Comparison of ENCODE assay signal across 8 mouse cellular contexts in the genomic region with DNA sequence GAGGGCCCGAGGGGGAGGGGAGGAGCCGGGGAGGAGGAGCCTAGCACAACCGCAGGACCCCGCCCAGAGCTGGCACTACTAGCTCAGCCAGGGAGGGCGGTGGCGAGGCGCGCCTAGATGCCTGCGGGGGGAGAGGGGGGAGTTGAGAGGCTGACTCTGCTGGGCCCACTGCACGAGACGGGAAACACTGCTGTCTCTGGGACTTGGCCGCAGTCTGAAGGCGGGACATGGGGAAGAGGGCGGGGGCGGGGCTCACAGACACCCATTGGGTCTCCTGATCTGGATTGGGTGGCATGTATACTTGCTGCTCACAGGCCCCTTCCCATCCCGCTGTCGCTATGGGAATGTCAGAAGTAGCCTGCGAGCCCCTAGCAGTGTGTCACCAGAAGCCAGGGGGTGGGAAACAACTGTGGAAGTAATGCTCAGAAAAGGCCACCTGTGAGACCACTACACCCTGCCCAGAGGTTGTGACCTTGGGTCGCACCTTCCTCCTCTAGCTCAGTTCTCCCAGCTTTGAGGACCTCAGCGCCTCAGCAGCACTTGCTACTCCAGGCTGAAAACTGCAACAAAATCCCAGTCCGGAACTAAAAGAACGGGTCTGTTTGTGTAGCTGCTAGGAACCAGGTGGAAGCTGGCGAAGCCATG. TPM values are rescaled to one million over a fixed set of nuclear protein-coding genes. Genes with fewer than 3 reads are reported as not detected.
DNase-seq lines count a peak whose midpoint lies in the region; ATAC-seq lines count a peak whose summit lies in the region.

A gene (minus strand): TSS at position 216 of the 645 bp plus-strand sequence.

- H3K9me3 ChIP-seq in megakaryocyte, embryonic 14.5 days = no peaks in the 10 kb centered on the region

- peak; percentile 91 for DNase-seq in ZHBTc4 (ENCODE audit: low read depth, low spot score)
- DNase-seq in gastrocnemius, adult 8-10 months (ENCODE audit: low spot score in 2 of 2) = peak; percentile 75 to 81
- DNase-seq in hindlimb bud, embryonic 11.5 days (ENCODE audit: extremely low spot score, low read depth, low spot score) = peak; percentile 10
- peak; percentile 25 to 79 for DNase-seq in left cerebral cortex, adult 8-10 months (ENCODE audit: low spot score in 2 of 2)
- DNase-seq in right cerebral cortex, postnatal 10 days (ENCODE audit: low spot score in 2 of 2) = peak; percentile 90 to 92
- DNase-seq in urinary bladder, postnatal 25 days (ENCODE audit: low spot score) = peak; percentile 73

- H3K4me1 ChIP-seq in megakaryocyte, embryonic 14.5 days = peaks cover 32% of the 10 kb centered on the region

- ATAC-seq in common myeloid progenitor, adult 5-6 weeks (replicated peaks; ENCODE audit: low read depth, poor library complexity, severe bottlenecking) = peak; percentile 99

- H3K36me3 ChIP-seq in megakaryocyte, embryonic 14.5 days (replicated peaks; ENCODE audit: low read length) = no peaks in the 10 kb centered on the region

- H3K4me3 ChIP-seq in megakaryocyte, embryonic 14.5 days (replicated peaks) = peak within 1 kb of the TSS; percentile 93

- H3K27me3 ChIP-seq in megakaryocyte, embryonic 14.5 days (replicated peaks) = peaks cover 16% of the 10 kb centered on the region

RNA-seq across cellular contexts. Expression of the gene that starts here (rescaled TPM):
- total RNA-seq in common myeloid progenitor, adult 5-6 weeks (2017) = 11.1 and 12.0 TPM in 2 replicates
- total RNA-seq in gastrocnemius, adult 8-10 months (2022) = 10 to 100 TPM; 56.0 to 77.3 (median 61.3) TPM
- 10 to 100 TPM; 69.5 to 74.9 (median 71.7) TPM for total RNA-seq in left cerebral cortex, adult 8-10 months (2022)
- polyA plus RNA-seq in megakaryocyte, embryonic 14.5 days (2012; ENCODE audit: insufficient read depth, low replicate concordance) = 0.66 and 2.2 TPM in 2 replicates

Comparison
In these comparisons a context has a peak if more than half of its experiments do, and no peak if none do; other contexts are left out.
1. Peak in every context shown above with its lines: DNase-seq, ATAC-seq and H3K4me3 ChIP-seq.
2. DNase-seq: peak in every context shown above with its lines; median percentile 91 in ZHBTc4; 91 in right cerebral cortex, postnatal 10 days; 78 in gastrocnemius, adult 8-10 months; 73 in urinary bladder, postnatal 25 days; 52 in left cerebral cortex, adult 8-10 months; 10 in hindlimb bud, embryonic 11.5 days.